Mouse (Mus musculus) cerebellum, postnatal 36 days (tissue): ENCODE measurements around the gene Fbxw11.
"Not testable (repeated sequence)": the region's sequence is repeated elsewhere in the genome, so short reads cannot be mapped to it uniquely, and the experiment has no call there.

Source experiments
- DNase-seq, 2 experiments: peaks; one replicate each; pipeline ENCODE4 v3.0.0; 2021 to 2022; ENCODE audit warnings: mixed read lengths in 2 of 2

Fbxw11 gene

GRCm38 (mm10) chr11:32642249-32642876, at the start of gene Fbxw11:
Gene Fbxw11, plus strand, starts transcription at chr11:32642724.
- DNase-seq, result peak; percentile 96 to 97

DNA sequence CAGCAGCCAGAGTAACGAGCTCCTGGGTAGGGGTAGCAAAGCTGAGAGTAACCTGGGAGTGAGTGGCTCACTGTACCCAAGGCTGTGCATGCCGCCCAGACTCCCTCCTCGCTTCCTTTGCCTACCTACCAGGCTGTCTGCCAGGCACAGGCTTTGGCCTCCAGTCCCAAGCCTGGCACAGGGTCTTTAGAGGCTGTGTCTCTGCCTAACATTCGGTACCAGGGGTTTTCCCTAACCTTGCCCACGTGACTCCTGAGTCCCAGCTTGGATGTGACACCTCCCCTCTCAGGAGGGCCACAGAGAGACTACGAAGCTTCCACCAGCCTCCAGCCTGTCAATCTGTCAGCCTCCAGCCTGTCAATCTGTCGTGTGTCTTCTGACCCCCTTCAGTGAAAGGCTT, 49.4 kb upstream of the Fbxw11 start:
- DNase-seq, result peak; percentile 31 to 47

GRCm38 (mm10) chr11:32594122-32594521, 48.4 kb upstream of the Fbxw11 start:
- DNase-seq, result no peak

DNA sequence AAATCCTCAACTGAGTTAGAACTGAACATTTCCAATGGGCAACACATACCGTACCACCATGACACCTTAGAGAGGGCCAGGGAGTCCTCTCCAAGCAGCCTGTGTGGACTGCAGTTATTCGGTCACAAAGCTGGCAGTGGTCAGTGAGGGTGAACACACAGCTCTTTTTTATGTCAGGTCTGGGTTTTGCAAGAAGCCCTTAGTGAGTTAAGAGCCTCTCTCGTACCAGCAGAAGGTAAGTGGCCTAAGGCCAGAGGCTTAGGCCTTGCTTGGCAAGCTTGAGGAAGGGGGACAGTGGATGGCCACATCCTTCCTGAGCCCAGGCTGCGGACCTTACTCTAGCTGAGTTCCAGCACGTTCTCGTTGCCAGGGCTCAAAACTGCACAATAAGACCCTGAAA, 42.2 kb upstream of the Fbxw11 start:
- no peak for DNase-seq

DNA sequence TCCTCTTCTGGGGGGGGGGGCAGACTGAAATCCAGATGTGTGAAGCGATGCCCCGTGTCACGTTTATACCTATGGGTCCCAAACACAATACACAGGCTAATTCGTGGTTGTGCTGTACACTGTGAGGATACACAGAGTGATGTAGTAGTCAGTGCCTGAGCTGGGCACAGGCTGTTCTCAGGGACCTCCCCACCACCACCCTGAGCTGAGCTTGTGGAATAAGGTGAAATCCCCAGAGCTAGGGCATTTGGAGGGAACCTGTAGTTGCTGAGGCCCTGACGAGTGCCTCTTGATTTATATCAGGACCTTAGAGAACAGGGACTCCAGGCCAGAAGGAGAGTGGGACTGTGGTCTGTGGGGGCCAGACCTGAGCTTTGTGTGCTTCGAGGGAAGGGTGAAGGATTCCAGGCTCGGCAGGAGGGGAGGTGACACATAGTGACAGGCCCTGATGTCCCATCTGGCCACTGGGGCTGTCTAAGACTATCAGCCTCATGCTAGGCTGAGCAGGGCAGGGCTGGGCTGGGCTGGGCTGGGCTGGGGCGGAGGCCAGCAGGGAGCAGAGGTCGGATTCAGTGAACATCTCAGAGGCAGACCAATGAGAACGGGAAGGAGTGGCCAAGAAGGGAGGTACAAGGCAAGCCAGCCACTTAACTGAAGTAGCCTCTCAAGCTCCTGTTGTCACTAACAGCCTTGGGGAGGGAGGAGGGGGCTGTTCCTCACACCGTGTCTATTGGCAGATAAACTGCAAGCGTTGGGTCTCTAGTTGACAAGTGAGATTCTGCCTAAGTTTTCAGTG, 40.8 kb upstream of the Fbxw11 start:
- peak in 1 of 2 experiments; percentile 33 for DNase-seq

- DNase-seq, result no peak
Measured at GRCm38 (mm10) chr11:32604663-32605062, 37.9 kb upstream of the Fbxw11 start.

DNA sequence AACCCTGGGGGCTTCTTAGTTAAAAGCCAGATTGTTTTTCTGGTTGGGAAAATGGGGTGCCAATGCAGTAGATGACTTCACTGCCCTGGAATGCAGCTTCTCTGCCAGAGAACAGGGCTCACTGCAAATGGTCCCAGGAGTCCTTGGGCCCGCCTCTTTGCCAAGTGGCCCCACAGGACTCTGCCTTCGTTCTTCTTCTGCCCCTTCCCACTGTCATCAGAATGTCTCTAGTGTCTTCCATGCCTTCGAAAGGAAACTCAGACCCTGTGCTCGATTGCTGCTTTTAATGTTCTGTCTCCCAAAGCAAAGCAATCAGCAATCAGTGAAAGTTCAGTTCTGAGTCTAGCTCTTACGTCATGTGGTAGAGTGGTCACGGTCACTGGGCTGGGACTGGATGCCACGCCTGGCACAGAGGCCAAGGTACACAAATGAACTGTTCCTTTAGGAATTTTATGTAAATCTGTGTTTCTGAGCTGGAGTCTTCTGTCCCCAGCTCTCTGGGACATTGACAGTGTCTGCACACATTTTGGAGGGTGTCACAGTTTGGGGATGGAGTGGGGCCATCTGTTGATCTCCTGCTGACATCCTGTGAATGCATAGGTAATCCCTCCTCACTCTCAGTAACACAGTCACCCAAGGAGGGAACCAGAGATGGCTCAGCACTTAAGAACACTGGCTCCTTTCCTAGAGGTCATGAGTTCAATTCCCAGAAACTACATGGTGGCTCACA, 37.2 kb upstream of the Fbxw11 start:
- peak; percentile 49 to 61 for DNase-seq

- no peak for DNase-seq
Measured at GRCm38 (mm10) chr11:32605907-32606306, 36.6 kb upstream of the Fbxw11 start.

- DNase-seq, result no peak
Measured at GRCm38 (mm10) chr11:32607319-32607718, 35.2 kb upstream of the Fbxw11 start.

GRCm38 (mm10) chr11:32610616-32611015, 31.9 kb upstream of the Fbxw11 start:
- no peak for DNase-seq

DNA sequence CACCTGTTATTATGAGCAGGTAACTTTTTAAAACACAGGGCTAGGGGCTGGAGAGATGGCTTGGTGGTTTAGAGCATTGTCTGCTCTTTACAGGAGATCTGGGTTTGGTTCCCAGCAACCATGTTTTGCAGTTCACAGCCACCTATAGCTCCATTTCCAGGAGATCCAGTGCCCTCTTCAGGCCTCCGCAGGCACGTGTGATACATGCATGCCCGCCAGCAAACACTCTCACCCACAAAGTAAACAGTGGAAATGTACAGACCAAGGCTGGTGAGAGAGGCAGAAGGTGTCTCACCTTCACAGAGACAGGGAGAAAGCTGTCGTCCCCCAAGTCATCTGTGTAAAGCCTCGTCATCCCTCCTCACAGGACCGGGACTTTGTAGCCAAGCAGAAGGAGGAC, 30.2 kb upstream of the Fbxw11 start:
- no peak for DNase-seq

DNA sequence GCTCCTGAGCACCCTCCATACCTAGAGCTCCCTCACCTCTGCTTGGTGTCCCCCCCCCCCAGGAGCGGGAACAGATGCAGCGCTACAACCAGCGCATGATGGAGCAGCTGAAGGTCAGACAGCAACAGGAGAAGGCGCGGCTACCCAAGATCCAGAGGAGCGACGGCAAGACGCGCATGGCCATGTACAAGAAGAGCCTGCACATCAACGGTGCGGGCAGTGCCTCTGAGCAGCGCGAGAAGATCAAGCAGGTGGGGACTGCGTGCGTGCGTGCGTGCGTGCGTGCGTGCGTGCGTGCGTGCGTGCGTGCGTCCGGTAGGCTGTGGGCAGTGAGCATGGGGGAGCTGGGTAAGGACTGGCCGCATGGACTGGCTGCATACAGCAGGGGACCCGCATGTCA, 28.1 kb upstream of the Fbxw11 start:
- DNase-seq, result no peak

GRCm38 (mm10) chr11:32615561-32615960, 27.0 kb upstream of the Fbxw11 start:
- no peak for DNase-seq

- no peak for DNase-seq
Measured at GRCm38 (mm10) chr11:32616091-32616490, 26.4 kb upstream of the Fbxw11 start.

DNA sequence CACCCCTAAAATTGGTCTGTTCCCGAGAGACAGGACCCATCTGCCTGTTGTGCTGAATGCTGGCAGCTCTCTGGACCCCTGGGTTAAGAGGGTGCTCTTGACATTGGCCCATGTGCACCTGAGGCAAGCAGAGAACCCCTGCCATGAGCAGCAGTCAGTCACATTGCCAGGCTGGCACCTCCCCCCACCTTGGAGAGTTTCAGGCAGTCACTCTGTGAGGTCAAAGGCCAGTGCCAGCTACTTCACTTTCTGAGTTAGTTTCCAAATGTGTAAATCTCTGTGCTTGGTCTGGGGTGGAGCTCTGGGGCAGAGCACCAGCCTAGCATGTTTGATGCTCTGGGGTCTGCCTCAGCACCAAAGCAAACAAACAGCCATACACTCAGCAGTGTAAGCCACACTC, 24.5 kb upstream of the Fbxw11 start:
- no peak for DNase-seq

DNA sequence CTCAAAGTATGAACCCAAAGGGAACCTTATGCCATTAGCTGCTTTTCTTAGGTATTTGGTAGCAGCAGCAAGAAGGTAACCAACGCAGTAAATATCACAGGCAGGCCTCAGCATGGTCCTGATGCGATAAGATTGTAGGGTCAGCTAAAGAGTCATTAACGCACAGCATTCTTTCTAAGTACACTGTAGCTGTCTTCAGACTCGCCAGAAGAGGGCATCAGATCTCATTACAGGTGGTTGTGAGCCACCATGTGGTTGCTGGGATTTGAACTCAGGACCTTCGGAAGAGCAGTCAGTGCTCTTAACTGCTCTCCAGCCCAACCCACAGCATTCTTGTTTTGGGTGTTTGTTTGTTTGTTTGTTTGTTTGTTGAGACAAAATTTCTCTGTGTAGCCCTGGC, 23.9 kb upstream of the Fbxw11 start:
- not testable (repeated sequence) for DNase-seq

- no peak for DNase-seq
Measured at GRCm38 (mm10) chr11:32619257-32619816, 23.2 kb upstream of the Fbxw11 start.

DNA sequence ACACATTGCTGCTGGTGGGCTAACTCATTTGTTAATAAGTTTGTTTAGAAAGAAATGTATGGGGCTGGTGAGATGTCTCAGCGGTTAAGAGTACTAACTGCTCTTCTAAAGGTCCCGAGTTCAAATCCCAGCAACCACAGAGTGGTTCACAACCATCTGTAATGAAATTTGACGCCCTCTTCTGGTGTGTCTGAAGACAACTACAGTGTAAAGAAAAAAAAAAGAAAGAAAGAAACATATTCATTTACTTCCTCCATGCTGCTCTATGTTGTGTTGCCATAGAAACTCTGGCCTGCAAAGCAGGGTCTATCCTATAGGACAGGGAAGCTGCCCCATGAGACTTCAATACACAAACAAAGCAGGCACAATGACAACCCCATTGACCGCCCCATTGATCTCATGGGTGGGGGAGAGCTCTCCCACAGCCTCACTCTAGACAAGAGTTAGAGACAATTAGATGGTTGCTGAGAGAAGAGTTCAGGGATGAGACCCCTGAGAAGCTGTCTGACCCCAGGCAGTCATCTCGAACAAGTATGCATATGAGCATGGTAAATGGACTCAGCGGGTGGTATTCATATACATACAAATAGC, 22.6 kb upstream of the Fbxw11 start:
- no peak for DNase-seq

DNA sequence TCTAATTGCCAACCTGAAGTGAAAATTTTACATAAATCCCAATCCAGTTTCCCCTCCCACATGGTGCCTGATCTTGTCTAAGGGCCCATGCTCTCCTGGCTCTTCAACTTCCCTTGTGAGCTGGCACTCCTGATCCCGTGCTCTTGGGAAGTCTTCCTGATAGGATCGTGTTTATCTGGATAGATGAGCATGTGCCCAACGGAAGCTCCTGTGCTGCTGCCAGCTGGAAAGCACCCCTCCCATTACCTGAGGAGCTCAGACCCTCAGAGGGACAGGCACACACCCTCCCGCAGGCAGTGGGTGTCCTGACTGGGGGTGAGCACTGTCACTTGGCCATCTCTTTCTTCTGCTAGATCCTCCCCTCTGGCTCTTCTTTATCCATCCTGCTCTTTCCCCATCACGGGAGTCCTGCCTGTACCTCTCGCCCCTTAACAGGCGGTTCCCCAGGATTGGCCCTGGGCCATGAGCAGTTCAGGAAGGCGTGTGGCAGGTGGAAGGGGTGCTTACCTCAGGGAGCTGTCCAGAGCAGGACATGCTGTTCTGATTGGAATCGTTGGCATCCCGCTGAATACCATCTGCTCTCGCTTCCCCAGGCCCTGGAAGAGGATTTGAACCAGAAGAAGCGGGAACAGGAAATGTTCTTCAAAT, 20.6 kb upstream of the Fbxw11 start:
- peak; percentile 96 to 98 for DNase-seq

- DNase-seq, result peak; percentile 38 to 71
Measured at GRCm38 (mm10) chr11:32622479-32623190, 19.9 kb upstream of the Fbxw11 start.

DNA sequence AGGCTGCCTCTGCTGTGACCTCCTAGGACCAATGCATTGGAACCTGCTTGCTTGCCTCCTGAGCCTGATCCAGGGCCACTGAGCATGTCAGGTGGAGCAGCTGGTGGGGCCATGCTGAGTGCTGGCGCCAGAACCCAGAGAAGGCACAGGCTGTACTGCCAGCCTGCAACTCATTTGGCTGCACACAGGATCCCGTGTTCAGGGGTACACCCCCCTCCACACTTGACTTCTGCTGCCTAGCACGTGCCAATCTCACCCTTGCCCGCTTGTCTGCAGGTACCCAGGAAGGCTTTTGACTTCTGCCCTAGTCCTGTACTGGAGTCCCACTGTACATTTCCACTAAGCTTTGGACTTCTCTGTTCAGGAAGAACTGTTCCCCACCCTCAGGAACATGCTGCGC, 19.3 kb upstream of the Fbxw11 start:
- DNase-seq, result peak; percentile 95 to 97

GRCm38 (mm10) chr11:32623912-32624311, 18.6 kb upstream of the Fbxw11 start:
- DNase-seq, result peak in 1 of 2 experiments; percentile 61
